Mouse (Mus musculus) CH12.LX (cell line): ENCODE measurements around the gene Washc1. TPM values are rescaled to one million over a fixed set of nuclear protein-coding genes. Genes with fewer than 3 reads are reported as not detected.

Experiments used
- DNase-seq: peaks from one replicate; pipeline ENCODE4 v3.0.0-alpha.2; 2013; ENCODE audit errors: extremely low read depth
- H3K27ac ChIP-seq: 2 replicates; pipeline ENCODE4 v1.5.1; 2012; ENCODE audit warnings: low read depth, mild to moderate bottlenecking, control low read depth, moderate library complexity; ENCODE audit not compliant: insufficient read depth
- H3K27me3 ChIP-seq: replicated peaks from 2 replicates; pipeline ENCODE3; 2012; ENCODE audit warnings: inconsistent platforms
- H3K36me3 ChIP-seq, 2 experiments: replicated peaks in 1 of 2; 2 replicates each; pipeline versions ENCODE3 to v1.6.1; 2012; ENCODE audit warnings: inconsistent platforms in 1 of 2, low read length in 1 of 2, mild to moderate bottlenecking in 1 of 2, mixed read lengths in 1 of 2, moderate library complexity in 1 of 2; ENCODE audit not compliant: control insufficient read depth in 1 of 2, insufficient read depth in 1 of 2
- H3K4me1 ChIP-seq, 2 experiments: 2 replicates each; pipeline ENCODE4 v1.6.1; 2012; ENCODE audit warnings: inconsistent platforms in 1 of 2, moderate library complexity in 1 of 2; ENCODE audit not compliant: insufficient read depth in 2 of 2, control insufficient read depth in 1 of 2
- H3K4me2 ChIP-seq: 2 replicates; pipeline ENCODE4 v1.6.1; 2012; ENCODE audit warnings: low read depth, mild to moderate bottlenecking, control low read depth; ENCODE audit not compliant: poor library complexity, insufficient read depth, severe bottlenecking
- H3K4me3 ChIP-seq, 3 experiments: fragments of 150-350 bp in 1 of 3; sonication (generic) in 1 of 3; replicated peaks in 1 of 3; 2 replicates each; pipeline versions ENCODE3 to v1.5.1; 2011 to 2012; ENCODE audit warnings: low read depth in 2 of 3, low read length in 2 of 3, mild to moderate bottlenecking in 2 of 3, moderate library complexity in 2 of 3, control low read depth in 1 of 3, improper control_type of control experiment in 1 of 3, inconsistent platforms in 1 of 3, mixed read lengths in 1 of 3; ENCODE audit not compliant: poor library complexity in 1 of 3
- H3K79me2 ChIP-seq: replicated peaks from 2 replicates; pipeline ENCODE4 v1.6.1; 2012; ENCODE audit warnings: mild to moderate bottlenecking, moderate library complexity; ENCODE audit not compliant: control insufficient read depth, poor library complexity, insufficient read depth, severe bottlenecking; ENCODE audit errors: extremely low read depth
- H3K9ac ChIP-seq: 2 replicates; pipeline ENCODE4 v1.6.1; 2012; ENCODE audit warnings: low read depth, mild to moderate bottlenecking, control low read depth, moderate library complexity; ENCODE audit not compliant: insufficient read depth
- H3K9me3 ChIP-seq: replicated peaks from 2 replicates; pipeline ENCODE3; 2012; ENCODE audit warnings: low read length, inconsistent platforms, mixed read lengths
- BHLHE40 ChIP-seq: IDR thresholded peaks from 2 replicates; pipeline ENCODE4 v1.6.1; 2011; ENCODE audit warnings: mild to moderate bottlenecking, low read depth, low read length, improper control_type of control experiment
- CTCF ChIP-seq, 2 experiments: IDR thresholded peaks in 1 of 2; conservative IDR thresholded peaks in 1 of 2; 2 replicates each; pipeline ENCODE4 v1.5.1; 2011 to 2012; ENCODE audit warnings: low read depth in 2 of 2, low read length in 2 of 2, improper control_type of control experiment in 1 of 2, inconsistent platforms in 1 of 2, mild to moderate bottlenecking in 1 of 2, moderate library complexity in 1 of 2
- GABPA ChIP-seq: IDR thresholded peaks from 2 replicates; pipeline ENCODE4 v1.6.1; 2012; ENCODE audit warnings: low read depth, low read length, improper control_type of control experiment, inconsistent platforms; ENCODE audit not compliant: insufficient replicate concordance
- HCFC1 ChIP-seq: IDR thresholded peaks from 2 replicates; pipeline ENCODE4 v1.6.1; 2012; ENCODE audit warnings: low read depth, mild to moderate bottlenecking, inconsistent platforms, low read length, improper control_type of control experiment
- MAFK ChIP-seq: IDR thresholded peaks from 2 replicates; pipeline ENCODE4 v1.6.1; 2011; ENCODE audit warnings: low read length, improper control_type of control experiment; ENCODE audit not compliant: insufficient replicate concordance
- MEF2A ChIP-seq: IDR thresholded peaks from 2 replicates; pipeline ENCODE4 v1.6.1; 2014; ENCODE audit warnings: low read depth, mild to moderate bottlenecking, inconsistent platforms, low read length, improper control_type of control experiment, borderline replicate concordance
- MXI1 ChIP-seq: IDR thresholded peaks from 2 replicates; pipeline ENCODE4 v1.6.1; 2011; ENCODE audit warnings: mild to moderate bottlenecking, low read depth, low read length, improper control_type of control experiment
- NELFE ChIP-seq: IDR thresholded peaks from 2 replicates; pipeline ENCODE4 v1.6.1; 2011; ENCODE audit warnings: low read depth, low read length, improper control_type of control experiment
- PAX5 ChIP-seq: IDR thresholded peaks from 2 replicates; pipeline ENCODE4 v1.6.1; 2012; ENCODE audit warnings: low read length, inconsistent platforms, mixed read lengths
- POLR2AphosphoS2 ChIP-seq: IDR thresholded peaks from 2 replicates; pipeline ENCODE4 v1.6.1; 2011; ENCODE audit warnings: low read depth, low read length, improper control_type of control experiment
- SIN3A ChIP-seq: IDR thresholded peaks from 2 replicates; pipeline ENCODE4 v1.6.1; 2012; ENCODE audit warnings: low read length, improper control_type of control experiment, inconsistent platforms
- ZC3H11A ChIP-seq: IDR thresholded peaks from 2 replicates; pipeline ENCODE4 v1.6.1; 2012; ENCODE audit warnings: low read depth, mild to moderate bottlenecking, inconsistent platforms, low read length, improper control_type of control experiment
- ZKSCAN1 ChIP-seq: IDR thresholded peaks from 2 replicates; pipeline ENCODE4 v1.6.1; 2012; ENCODE audit warnings: low read depth, inconsistent platforms, low read length, improper control_type of control experiment, borderline replicate concordance
- dilution Hi-C: fragments of 300-500 bp; cut with MboI; formaldehyde crosslinking; loops from 2 replicates; pipeline ENCODE4 v1.14.3; 2020; ENCODE audit warnings: low sequenced_read_pairs; ENCODE audit not compliant: extremely low pct_unique_long_range_greater_than_20kb, extremely low pct_ligation_motif_present
- in situ Hi-C: fragments of 300-500 bp; cut with MboI; formaldehyde crosslinking; loops from 3 replicates; pipeline ENCODE4 v1.14.3; 2019; ENCODE audit warnings: low sequenced_read_pairs, low pct_ligation_motif_present, low pct_unique_long_range_greater_than_20kb, mixed read lengths
- polyA plus RNA-seq: library from polyadenylated mRNA; unstranded; fragments of >175 nt; gene quantifications from 2 replicates; pipeline ENCODE4 v1.2.1, GENCODE M21; 2012; ENCODE audit warnings: low read depth; ENCODE audit not compliant: insufficient read length
- total RNA-seq, 2 experiments: library from RNA; depleted of rRNA; stranded (reverse); fragments of 300-350 nt in 1 of 2; fragments of >200 nt in 1 of 2; gene quantifications; 2 replicates each; pipeline ENCODE4 v1.2.3; 2012 to 2014

Gene Washc1
- total and polyA plus RNA-seq, 3 experiments = 16.4 to 27.8 (median 20.3) TPM

DNA sequence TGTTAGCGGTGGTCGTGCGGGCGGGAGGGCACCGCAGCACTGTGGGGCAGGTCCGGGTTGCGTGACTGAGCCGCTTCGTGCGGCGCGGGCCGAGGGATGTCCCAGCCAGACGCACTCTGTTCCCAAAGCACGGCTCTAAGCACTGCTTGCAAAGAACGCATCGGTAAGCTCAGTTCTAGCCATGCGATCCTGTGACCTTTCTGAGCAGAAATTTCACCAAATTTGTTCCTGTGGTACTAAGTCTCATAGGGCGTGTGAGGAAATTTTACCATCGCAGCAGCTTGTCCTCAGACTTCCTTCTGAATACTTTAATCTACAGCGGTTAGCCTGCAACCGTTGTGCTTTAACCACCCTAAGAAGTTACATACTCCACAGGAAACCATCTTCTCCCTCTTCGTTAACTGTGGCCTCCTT lies 33.9 kb upstream of the Washc1 start:
- Histone ChIP-seq H3K4me1 (peaks cover 0 to 7% of the 10 kb centered on the region in 2 experiments; a peak in 2 of 4 replicates), H3K27me3 (peaks cover 5% of the 10 kb centered on the region), H3K27ac (peak overlapping the region; percentile 12; the same call in 1 of the 2 replicates), H3K79me2 (peaks cover 23% of the 10 kb centered on the region), H3K9me3 (peaks cover 4% of the 10 kb centered on the region), H3K4me2 (peak overlapping the region; percentile 57; the same call in 1 of the 2 replicates), H3K9ac (peak overlapping the region; percentile 37), H3K4me3 (peak overlapping the region in 2 of 3 experiments; percentile 80 to 97), H3K36me3 (peaks cover 9 to 47% of the 10 kb centered on the region in 2 experiments)
- in situ Hi-C loops (no loop called here), dilution Hi-C loops (no loop called here)
- DNase-seq = no peak
- TF ChIP-seq NELFE = 0 out of 2 replicates have a peak, but pooled peaks have one; percentile 31
- no peak for TF ChIP-seq HCFC1
- TF ChIP-seq ZC3H11A = no peak
- TF ChIP-seq PAX5 = no peak
- TF ChIP-seq SIN3A = no peak; the same call in 1 of the 2 replicates
- no peak for TF ChIP-seq ZKSCAN1
- no peak for TF ChIP-seq MXI1
- no peak for TF ChIP-seq GABPA
- no peak for TF ChIP-seq POLR2AphosphoS2

DNA sequence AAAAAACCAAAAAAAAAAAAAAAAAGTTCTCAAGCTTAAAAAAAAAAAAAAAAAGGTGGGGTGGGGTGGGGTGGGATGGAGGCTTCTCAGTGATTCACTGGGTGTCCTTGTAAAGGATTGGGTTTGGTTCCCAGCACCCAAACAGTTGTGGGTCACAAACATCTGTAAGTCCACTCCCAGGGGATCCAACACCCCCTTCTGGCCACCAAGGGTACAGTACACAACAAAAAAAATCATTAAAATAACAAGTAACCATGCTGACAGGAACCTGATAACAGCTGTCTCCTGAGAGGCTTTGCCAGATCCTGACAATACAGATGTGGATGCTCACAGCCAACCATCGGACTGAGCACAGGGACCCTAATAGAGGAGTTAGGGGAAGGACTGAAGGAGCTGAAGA lies 26.9 kb upstream of the Washc1 start:
- no peak for DNase-seq
- Histone ChIP-seq H3K79me2 (no peaks in the 10 kb centered on the region; the same call in 1 of the 2 replicates), H3K4me1 (no peaks in the 10 kb centered on the region), H3K27me3 (no peaks in the 10 kb centered on the region), H3K9ac (no peak overlapping the region), H3K27ac (no peak overlapping the region), H3K4me3 (no peak overlapping the region), H3K4me2 (no peak overlapping the region), H3K9me3 (no peaks in the 10 kb centered on the region), H3K36me3 (peaks cover 23 to 61% of the 10 kb centered on the region in 2 experiments)
- dilution Hi-C loops = no loop called here
- TF ChIP-seq MEF2A (no peak), CTCF (conservative IDR thresholded peaks at IDR 0.05 in 1 of 2, IDR thresholded peaks at IDR 0.05 in 1 of 2; ENCODE audit: low read depth in 2 of 2, low read length in 2 of 2) (peak in 1 of 2 experiments; percentile 30; a peak in 1 of 4 replicates)
- in situ Hi-C loops = no loop called here

DNA sequence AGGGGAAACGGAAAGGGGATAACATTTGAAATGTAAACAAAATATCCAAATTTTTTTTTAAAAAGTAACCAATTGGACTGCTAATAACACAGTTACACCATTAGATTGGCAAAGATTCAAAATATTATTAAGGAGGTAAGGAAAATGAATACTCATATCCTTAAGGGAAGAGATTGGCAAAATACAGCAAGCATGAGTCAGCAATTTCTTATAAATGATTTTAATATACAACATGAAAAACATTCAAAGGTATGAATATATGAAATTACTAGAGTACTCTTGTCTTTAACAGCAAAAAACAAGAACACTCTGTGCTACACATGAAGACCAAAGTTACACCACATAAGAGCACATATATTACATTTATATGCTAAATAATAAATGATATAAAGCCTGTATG lies 26.3 kb upstream of the Washc1 start:
- no peaks in the 10 kb centered on the region for H3K4me1 ChIP-seq
- DNase-seq = no peak
- H3K4me3 ChIP-seq = no peak overlapping the region
- H3K27ac ChIP-seq = no peak overlapping the region
- no peaks in the 10 kb centered on the region for H3K9me3 ChIP-seq
- no peak for TF ChIP-seq BHLHE40
- 0 out of 2 replicates have a peak, but pooled peaks have one; percentile 38 for TF ChIP-seq MAFK
- peaks cover 21 to 59% of the 10 kb centered on the region in 2 experiments for H3K36me3 ChIP-seq
- dilution Hi-C loops (no loop called here), in situ Hi-C loops (no loop called here)
- H3K27me3 ChIP-seq = no peaks in the 10 kb centered on the region
- H3K9ac ChIP-seq = no peak overlapping the region
- H3K4me2 ChIP-seq = no peak overlapping the region
- no peaks in the 10 kb centered on the region; the same call in 1 of the 2 replicates for H3K79me2 ChIP-seq
